Mouse (Mus musculus): Measurements from ENCODE around the gene Gm609. TPM values are rescaled to one million over a fixed set of nuclear protein-coding genes. Genes with fewer than 3 reads are reported as not detected.

The Gm609 gene
- total RNA-seq, 2 experiments from 2014 or later: not detected

DNA sequence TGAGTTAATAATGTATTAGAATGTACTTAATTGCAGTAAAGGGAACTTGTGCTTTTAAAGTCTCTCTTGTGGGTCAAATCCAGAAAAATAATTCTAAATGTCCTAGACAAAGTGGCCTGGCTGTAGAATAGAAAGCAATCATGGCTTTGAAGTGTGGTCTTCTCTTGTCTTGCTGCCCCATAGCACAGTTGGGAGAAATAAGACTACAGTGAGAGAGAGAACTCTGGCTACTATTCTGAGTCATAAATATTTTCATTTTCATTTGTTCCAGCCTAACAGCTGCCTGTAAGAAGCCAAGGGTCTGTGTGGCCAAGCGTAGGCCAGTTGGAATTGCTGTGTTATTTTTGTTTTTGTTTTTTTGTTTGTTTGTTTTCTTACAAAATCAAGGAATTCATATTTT, 128.1 kb downstream of the Gm609 start:
- no peak for ATAC-seq (replicated peaks; ENCODE audit: low FRiP score, poor library complexity, severe bottlenecking)

DNA sequence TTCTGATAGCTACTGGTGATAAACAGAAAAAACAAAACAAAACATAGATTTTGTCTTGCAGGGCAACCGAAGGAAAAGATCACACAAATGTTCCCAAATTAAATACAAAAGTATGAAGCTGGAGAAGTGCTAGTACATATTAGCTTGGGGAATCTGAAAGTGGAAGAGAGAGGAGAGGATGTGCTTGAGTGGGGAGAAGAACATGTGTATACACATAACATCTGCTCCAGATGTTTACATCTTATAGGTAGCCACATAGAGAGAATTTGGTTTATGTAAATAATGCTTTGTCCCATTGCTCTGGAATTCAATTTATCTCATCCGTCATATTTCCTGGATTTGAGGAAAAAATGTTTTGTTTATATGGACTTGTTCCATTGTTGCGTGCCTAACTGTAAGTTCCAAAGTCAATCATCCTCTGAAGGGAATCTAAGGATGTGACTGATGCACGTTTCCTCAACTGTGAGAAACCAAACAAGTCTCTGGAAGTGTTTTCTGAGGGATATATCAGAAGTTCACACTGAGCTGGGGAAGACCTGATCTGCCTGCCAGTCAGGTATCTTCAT, 129.2 kb downstream of the Gm609 start:
- no peak for ATAC-seq (replicated peaks; ENCODE audit: low FRiP score, poor library complexity, severe bottlenecking)

Other genes starting within 250 kb of the Gm609 start
- gene Cd200, start 83.9 kb downstream of the Gm609 start, total RNA-seq (2015; ENCODE audit: low replicate concordance): 0.42 and 1.4 TPM in 2 replicates
- gene Cd200, start 83.9 kb downstream of the Gm609 start, total RNA-seq (2017; ENCODE audit: low replicate concordance): 1.9 TPM in 1 of 2 replicates, not detected in the other
- 1.7 TPM in 1 of 2 replicates, not detected in the other for gene Gm17783, start 39.1 kb upstream of the Gm609 start, total RNA-seq (2015; ENCODE audit: low replicate concordance)
- gene Gm17783, start 39.1 kb upstream of the Gm609 start, total RNA-seq (2017; ENCODE audit: low replicate concordance): not detected in 2 replicates
- gene Slc9c1, start 42.3 kb upstream of the Gm609 start, total RNA-seq (2015; ENCODE audit: low replicate concordance): not detected in 2 replicates
- gene Slc9c1, start 42.3 kb upstream of the Gm609 start, total RNA-seq (2017; ENCODE audit: low replicate concordance): not detected in 2 replicates
- not detected in 2 replicates for gene Gcsam, start 117.4 kb upstream of the Gm609 start, total RNA-seq (2015; ENCODE audit: low replicate concordance)
- not detected in 2 replicates for gene Gcsam, start 117.4 kb upstream of the Gm609 start, total RNA-seq (2017; ENCODE audit: low replicate concordance)
- not detected in 2 replicates for gene BC016579, start 161.1 kb upstream of the Gm609 start, total RNA-seq (2015; ENCODE audit: low replicate concordance)
- gene BC016579, start 161.1 kb upstream of the Gm609 start, total RNA-seq (2017; ENCODE audit: low replicate concordance): not detected in 2 replicates
- not detected in 2 replicates for gene Tmprss7, start 200.7 kb upstream of the Gm609 start, total RNA-seq (2015; ENCODE audit: low replicate concordance)
- not detected in 2 replicates for gene Tmprss7, start 200.7 kb upstream of the Gm609 start, total RNA-seq (2017; ENCODE audit: low replicate concordance)
- 1.4 and 2.5 TPM in 2 replicates for gene Tagln3, start 231.6 kb upstream of the Gm609 start, total RNA-seq (2015; ENCODE audit: low replicate concordance)
- gene Tagln3, start 231.6 kb upstream of the Gm609 start, total RNA-seq (2017; ENCODE audit: low replicate concordance): 0.30 TPM in 1 of 2 replicates, not detected in the other
- 9.0 and 21.4 TPM in 2 replicates for gene Abhd10, start 250.0 kb upstream of the Gm609 start, total RNA-seq (2015; ENCODE audit: low replicate concordance)
- 18.5 and 20.4 TPM in 2 replicates for gene Abhd10, start 250.0 kb upstream of the Gm609 start, total RNA-seq (2017; ENCODE audit: low replicate concordance)